ENCODE assay signal across 9 mouse cellular contexts in genomic region chr11:23141100-23141837, GRCm38 (mm10).
DNase-seq lines count a peak whose midpoint lies in the region; ATAC-seq and TF ChIP-seq lines count a peak whose summit lies in the region.
"Had no signal": no experiment of that assay in that cellular context is flagged by ENCODE, and none has a peak within 500 bp of the region (broad histone marks: within the 10 kb centered on the region; RNA-seq: fewer than 3 reads in every experiment).

No protein-coding gene starts in this region.

- TF ChIP-seq CTCF in kidney, postnatal 0 days (IDR thresholded peaks at IDR 0.05; ENCODE audit: low read depth), result no peak

- no peaks in the 10 kb centered on the region for H3K4me1 ChIP-seq in kidney, postnatal 0 days (replicated peaks; ENCODE audit: insufficient read depth, low read length)
- peaks cover 17% of the 10 kb centered on the region for H3K4me1 ChIP-seq in forebrain, embryonic 15.5 days
- peaks cover 18% of the 10 kb centered on the region for H3K4me1 ChIP-seq in neural tube, embryonic 13.5 days (replicated peaks)
- H3K4me1 ChIP-seq in limb, embryonic 10.5 days, result peaks cover 11% of the 10 kb centered on the region; the same call in 1 of the 2 replicates
- H3K4me1 ChIP-seq: liver, embryonic 13.5 days had no signal

- no peaks in the 10 kb centered on the region for H3K36me3 ChIP-seq in kidney, postnatal 0 days (ENCODE audit: insufficient read depth, low read length)
- no peaks in the 10 kb centered on the region for H3K36me3 ChIP-seq in forebrain, embryonic 15.5 days
- H3K36me3 ChIP-seq in neural tube, embryonic 13.5 days, result no peaks in the 10 kb centered on the region
- no peaks in the 10 kb centered on the region for H3K36me3 ChIP-seq in limb, embryonic 10.5 days
- H3K36me3 ChIP-seq: G1E; liver, embryonic 13.5 days had no signal

- ATAC-seq in kidney, postnatal 0 days (replicated peaks; ENCODE audit: low FRiP score, low read depth), result 0 out of 2 replicates have a peak, but pooled peaks have one; percentile 49
- ATAC-seq in forebrain, embryonic 15.5 days (replicated peaks), result peak; percentile 46
- ATAC-seq in neural tube, embryonic 13.5 days (ENCODE audit: low read depth), result peak; percentile 63

- peak; percentile 6 for DNase-seq in kidney, postnatal 0 days (ENCODE audit: low spot score)
- no peak for DNase-seq in kidney, postnatal 10 days
- peak; percentile 43 to 55 for DNase-seq in adrenal gland, postnatal 36 days
- no peak for DNase-seq in cerebellum, postnatal 14 days
- no peak for DNase-seq in limb, embryonic 10.5 days (ENCODE audit: low spot score)
- DNase-seq: liver, embryonic 13.5 days had no signal

- H3K9me3 ChIP-seq in kidney, postnatal 0 days (replicated peaks; ENCODE audit: low read length), result no peaks in the 10 kb centered on the region
- H3K9me3 ChIP-seq in forebrain, embryonic 15.5 days, result no peaks in the 10 kb centered on the region
- H3K9me3 ChIP-seq in neural tube, embryonic 13.5 days, result no peaks in the 10 kb centered on the region
- H3K9me3 ChIP-seq in limb, embryonic 10.5 days (replicated peaks), result no peaks in the 10 kb centered on the region
- H3K9me3 ChIP-seq: G1E; liver, embryonic 13.5 days had no signal

- no peak overlapping the region for H3K9ac ChIP-seq in kidney, postnatal 0 days (ENCODE audit: low read depth, low read length)
- H3K9ac ChIP-seq in forebrain, embryonic 15.5 days (replicated peaks), result no peak overlapping the region
- 0 out of 2 replicates have a peak overlapping the region, but pooled peaks have one; percentile 17 for H3K9ac ChIP-seq in neural tube, embryonic 13.5 days
- H3K9ac ChIP-seq: liver, embryonic 13.5 days had no signal

- H3K27ac ChIP-seq in kidney, postnatal 0 days, result no peak overlapping the region
- peak overlapping the region; percentile 39; the same call in 1 of the 2 replicates for H3K27ac ChIP-seq in forebrain, embryonic 15.5 days (replicated peaks)
- peak overlapping the region; percentile 68; the same call in 1 of the 2 replicates for H3K27ac ChIP-seq in neural tube, embryonic 13.5 days (replicated peaks)
- no peak overlapping the region for H3K27ac ChIP-seq in limb, embryonic 10.5 days
- H3K27ac ChIP-seq: liver, embryonic 13.5 days had no signal

- WGBS in kidney, postnatal 0 days, result 56% methylated on average over 12 of the region's 12 CpGs
- WGBS in forebrain, embryonic 15.5 days, result 22% methylated on average over 12 of the region's 12 CpGs
- 60% methylated on average over 12 of the region's 12 CpGs for WGBS in neural tube, embryonic 13.5 days
- 75% methylated on average over 12 of the region's 12 CpGs for WGBS in limb, embryonic 10.5 days

- H3K27me3 ChIP-seq in kidney, postnatal 0 days (ENCODE audit: insufficient read depth, low read length), result no peaks in the 10 kb centered on the region
- no peaks in the 10 kb centered on the region for H3K27me3 ChIP-seq in forebrain, embryonic 15.5 days
- H3K27me3 ChIP-seq in neural tube, embryonic 13.5 days, result no peaks in the 10 kb centered on the region
- H3K27me3 ChIP-seq in limb, embryonic 10.5 days (ENCODE audit: low read depth, poor library complexity, severe bottlenecking), result no peaks in the 10 kb centered on the region
- H3K27me3 ChIP-seq: liver, embryonic 13.5 days had no signal

- H3K4me2 ChIP-seq in kidney, postnatal 0 days (ENCODE audit: low read length), result no peak overlapping the region
- no peak overlapping the region for H3K4me2 ChIP-seq in forebrain, embryonic 15.5 days (replicated peaks)
- H3K4me2 ChIP-seq in neural tube, embryonic 13.5 days, result no peak overlapping the region
- H3K4me2 ChIP-seq: liver, embryonic 13.5 days had no signal

- no peak overlapping the region for H3K4me3 ChIP-seq in kidney, postnatal 0 days (replicated peaks; ENCODE audit: low read depth, low read length)
- H3K4me3 ChIP-seq in forebrain, embryonic 15.5 days, result no peak overlapping the region
- H3K4me3 ChIP-seq in neural tube, embryonic 13.5 days, result no peak overlapping the region
- no peak overlapping the region for H3K4me3 ChIP-seq in limb, embryonic 10.5 days
- H3K4me3 ChIP-seq: liver, embryonic 13.5 days had no signal

Comparison
In these comparisons a context has a peak if more than half of its experiments do, and no peak if none do; other contexts are left out.
1. DNase-seq: peak in kidney, postnatal 0 days (single experiment) and adrenal gland, postnatal 36 days (2 of 2); none in kidney, postnatal 10 days (single experiment), cerebellum, postnatal 14 days (0 of 2) and limb, embryonic 10.5 days (single experiment).
2. H3K27ac ChIP-seq: peak in forebrain, embryonic 15.5 days (single experiment) and neural tube, embryonic 13.5 days (single experiment); none in kidney, postnatal 0 days (single experiment) and limb, embryonic 10.5 days (single experiment).
3. Peak in every context shown above with its lines, with median percentiles within 50 percentile points of each other: ATAC-seq.